Mouse (Mus musculus) testis, postnatal 10 days (tissue): Measurements from ENCODE around the gene Setd3.
"Not testable (repeated sequence)": the region's sequence is repeated elsewhere in the genome, so short reads cannot be mapped to it uniquely, and the experiment has no call there.

Experiments used
- DNase-seq: peaks from one replicate; pipeline ENCODE4 v3.0.0; 2021; ENCODE audit warnings: low spot score

The Setd3 gene

DNA sequence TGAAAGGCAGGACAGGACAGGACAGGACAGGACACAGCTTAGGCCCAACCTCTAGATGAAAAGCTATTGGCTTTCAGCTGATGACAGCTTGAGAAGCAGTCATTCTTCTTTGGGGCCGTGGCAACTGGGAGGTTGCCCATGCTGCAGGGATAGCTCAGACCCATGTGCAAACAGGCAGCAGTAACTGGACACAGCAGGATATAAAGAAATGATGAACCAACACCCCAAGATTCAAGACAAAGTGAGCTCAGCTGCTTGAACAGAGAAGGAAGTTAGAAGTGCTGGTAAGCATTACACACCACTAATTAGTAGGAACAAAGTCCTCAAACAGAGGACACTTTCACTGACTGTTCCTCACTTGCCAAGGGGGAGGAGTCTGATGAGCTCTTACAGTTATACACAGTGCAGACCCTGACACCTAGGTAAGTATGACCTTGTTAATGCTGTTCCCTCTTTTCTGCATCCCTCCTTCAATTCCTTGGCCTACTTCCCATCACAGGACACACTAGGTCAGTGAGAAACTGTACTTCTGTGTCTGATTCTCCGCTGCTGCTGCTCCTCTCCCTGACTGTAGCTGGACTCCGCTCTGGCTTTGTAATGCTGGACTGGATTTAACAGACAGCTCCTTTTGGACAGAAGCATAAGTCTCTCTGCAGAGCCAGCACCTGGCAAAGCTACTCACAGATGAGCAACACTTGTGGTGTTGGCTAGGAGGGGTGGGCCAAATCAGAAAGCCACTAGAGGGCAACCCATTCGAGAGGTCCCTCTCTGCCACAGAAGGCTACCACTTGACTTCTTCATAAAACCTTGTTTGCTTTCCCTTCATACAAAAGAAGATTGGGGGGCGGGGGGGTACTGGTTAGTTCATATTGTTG is 35.3 kb downstream of the Setd3 start:
- no peak for DNase-seq

DNA sequence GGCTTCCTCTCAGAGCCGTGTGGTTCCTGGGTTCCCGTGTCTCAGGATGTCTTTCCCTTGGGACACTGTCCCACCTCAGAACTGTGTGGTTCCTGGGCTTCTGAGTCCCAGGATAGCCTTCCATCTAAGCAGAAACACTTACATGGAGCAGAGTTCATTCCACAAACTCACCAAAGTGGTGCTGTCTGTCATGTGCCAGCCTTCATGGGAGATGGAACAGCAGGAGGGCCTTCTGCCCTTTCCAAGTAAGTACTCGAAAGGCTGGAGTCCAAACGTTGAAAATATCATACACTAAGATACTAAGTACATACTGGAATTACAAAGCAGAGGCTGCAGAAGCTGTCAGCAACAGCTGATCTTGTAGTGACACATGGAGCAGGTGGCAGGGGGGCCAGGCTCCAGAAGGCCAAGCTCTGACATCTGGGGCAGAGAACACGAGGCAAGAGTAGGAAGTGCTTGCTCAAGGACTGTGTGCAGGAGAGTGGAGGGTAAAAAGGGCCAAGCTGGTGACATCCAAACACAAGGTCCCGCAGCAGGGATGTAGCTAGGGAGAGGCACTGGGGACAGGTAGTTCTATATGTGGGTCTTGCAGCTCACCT is 43.4 kb downstream of the Setd3 start:
- DNase-seq, result no peak

DNA sequence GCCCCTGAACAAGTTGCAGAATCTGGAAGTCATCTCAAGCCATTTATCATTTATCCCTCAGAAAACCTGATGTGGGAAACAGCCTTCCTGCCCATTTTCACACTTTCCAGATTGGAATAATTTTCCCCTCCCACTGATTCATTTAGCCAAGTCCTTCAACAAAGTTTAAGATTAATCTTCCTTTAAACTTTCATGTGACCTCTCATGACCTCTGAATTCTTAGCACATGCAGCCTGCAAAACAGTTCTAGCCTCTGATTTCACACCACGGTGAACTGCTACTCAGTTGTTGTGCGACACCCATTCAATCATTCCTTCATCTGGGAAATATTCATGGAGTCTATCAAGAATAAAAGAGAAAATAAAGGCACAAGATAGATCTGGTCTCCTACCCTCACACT is 45.9 kb downstream of the Setd3 start:
- no peak for DNase-seq

DNA sequence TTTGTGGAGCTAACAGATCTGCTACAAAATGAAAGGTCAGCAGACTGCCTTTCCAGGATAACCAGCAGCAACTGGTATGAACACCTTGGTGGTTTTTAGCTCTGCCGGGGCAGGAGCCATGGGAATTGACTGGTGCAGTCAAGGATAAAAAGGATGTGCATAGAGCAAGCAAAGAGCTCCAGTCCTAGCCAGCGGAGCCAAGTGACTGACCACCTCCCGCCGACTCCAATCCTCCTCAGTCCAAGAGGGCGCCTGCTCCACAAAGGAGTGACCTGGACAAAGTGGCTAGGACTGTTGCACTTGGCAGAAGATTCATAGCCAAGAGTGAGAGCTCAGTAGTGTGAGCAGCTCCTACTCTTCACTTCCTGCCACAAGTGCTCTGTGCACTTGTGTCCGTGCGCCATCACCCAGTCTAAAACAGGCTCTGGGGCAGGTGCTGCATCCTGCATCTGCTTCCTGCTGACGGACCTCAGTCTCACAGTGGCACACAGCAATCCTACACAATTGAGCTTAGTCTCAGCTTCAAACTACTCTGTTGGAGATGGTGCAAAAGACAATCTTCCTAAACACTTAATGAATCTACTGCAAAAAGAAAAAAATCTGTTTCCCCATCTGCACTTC is 46.6 kb downstream of the Setd3 start:
- DNase-seq, result no peak

DNA sequence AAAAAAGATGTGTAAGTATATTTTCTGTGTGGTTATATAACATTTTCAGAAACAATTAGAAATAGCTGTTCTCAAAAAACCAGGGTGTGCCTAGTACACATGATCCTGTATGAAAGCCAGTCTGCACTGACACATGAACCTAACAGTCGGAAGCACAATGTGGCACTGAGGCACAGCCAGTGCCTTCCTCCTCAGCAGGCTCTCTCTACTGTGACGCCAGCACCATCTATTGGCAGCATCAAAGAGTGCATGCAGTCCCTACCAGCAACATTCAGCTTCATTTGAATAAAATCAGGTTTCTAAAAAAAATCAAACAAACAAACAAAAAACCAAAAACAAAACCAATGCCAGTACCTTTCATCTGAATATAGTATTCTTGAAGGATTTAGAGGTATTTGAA is 57.8 kb downstream of the Setd3 start:
- DNase-seq, result peak; percentile 60

DNA sequence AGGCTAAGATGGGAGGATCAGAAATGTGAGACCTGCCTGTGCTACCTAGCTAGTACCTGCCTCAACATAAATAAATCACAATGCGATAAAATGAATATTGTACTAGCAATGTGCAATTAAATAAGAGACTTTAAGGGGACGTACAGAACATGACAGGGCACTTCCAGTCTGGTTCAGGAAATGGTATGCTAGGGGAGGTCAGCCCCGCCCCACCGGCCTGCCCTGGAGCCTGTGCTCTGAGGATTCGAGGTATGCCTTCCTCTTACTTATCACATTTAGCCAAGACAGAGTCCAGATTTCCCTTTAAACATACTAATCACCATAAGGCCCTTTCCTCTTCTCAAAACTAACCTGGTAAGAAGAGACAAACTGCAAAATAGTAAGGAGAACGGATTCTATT is 58.7 kb downstream of the Setd3 start:
- DNase-seq, result no peak

DNA sequence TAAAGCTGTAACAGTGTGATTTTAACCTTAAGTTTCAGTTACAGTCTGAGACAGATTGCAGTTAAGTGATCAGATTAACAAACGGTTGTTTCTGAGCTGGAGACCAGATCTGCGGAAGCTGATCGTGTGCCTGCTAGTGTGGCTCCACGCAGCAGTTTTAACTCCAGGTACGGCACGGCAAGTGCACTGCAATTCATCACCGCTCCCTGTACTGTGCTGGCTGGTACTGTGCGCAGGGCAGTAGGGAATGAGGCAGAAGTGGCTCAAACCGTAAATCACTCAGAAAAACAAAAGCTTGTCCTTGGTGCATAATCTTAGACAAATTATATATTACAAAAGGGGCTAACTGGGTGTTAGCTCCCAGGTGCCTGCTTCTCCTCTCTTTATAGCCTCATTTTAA is 59.2 kb downstream of the Setd3 start:
- DNase-seq, result no peak

DNA sequence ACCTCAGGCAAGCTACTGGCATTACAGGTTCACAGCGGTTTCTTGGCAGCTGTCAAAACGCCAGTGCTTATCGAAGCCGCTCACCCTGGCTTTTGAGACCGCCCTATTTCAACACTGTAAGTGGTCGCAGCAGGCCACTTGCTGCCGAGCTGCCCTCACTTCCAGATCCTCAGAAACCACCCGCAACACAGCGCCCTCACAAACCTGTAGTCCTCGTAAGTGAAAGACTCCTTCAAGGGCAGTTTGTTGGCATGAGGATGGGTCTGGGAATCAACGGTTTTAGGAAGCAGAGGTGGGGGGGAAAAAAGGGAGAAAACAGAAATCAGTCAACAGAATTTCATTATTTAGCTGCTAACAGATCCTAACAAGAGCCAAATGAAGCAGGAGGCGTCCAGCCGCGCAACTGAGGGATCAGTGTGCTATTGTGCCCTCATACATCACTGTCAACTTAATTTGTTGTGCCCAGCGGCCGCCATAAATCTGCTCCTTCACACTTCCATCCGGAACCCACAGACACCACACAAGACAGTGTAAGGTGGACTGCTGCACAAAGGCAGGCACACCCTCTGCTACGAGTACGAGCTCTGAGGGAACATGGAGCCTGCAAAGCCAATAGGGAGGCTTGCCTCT is 60.1 kb downstream of the Setd3 start:
- DNase-seq, result no peak

DNA sequence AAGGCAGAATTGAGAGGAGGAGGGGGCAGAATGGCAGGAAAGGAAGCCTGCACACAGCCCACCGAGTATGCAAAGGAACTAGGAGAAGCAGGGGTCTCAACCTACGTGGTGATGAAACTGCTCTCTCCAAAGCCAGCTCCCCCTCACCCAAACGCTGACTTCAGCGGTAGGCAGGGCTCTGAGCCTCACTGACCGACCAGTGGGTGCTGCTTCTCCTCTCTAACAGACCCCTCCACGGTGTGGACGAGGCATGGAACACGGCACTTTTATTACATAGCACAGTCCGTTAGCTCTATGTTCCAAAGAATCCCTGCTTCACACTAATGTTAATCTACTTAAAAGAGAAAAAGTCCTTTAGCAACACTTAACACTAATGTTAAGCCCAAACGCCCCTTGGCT is 60.6 kb downstream of the Setd3 start:
- DNase-seq, result no peak

DNA sequence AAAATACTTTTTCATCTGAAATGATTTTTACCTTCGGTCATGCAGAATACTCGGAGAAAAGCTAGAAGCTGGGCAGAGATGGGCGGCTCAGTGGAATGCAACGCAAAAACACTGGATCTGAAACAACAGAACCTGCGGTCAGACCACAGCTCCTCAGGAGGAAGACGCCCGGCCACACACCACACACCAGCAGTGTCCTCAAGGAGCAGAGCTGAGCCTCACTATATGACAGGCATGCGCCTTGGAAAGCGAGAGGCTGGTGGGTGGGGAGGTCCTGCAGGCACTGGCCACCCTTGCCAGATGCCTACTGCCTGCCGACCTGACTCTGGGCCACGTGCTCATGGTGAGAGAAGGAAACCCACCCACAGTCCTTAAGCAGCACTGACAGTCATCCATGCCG is 67.9 kb downstream of the Setd3 start:
- peak; percentile 41 for DNase-seq

DNA sequence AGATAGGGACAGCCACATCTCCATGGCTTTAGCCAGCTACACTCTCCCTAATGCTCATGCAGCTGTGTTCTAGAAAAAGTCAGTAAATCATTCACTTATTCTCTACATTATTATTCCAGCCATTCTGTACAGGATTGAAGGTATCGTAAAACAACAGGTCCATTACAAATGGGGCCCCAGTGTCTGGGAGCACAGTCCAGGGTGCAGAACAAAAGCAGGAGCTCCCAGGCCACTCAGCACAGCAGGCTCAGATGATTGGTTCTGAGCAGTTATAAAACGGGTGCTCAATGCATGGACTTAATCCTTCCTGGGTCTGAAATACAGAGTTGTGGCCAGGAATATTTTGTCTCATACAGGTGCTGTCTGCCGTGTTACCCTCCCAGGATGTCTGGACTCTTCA is 68.4 kb downstream of the Setd3 start:
- DNase-seq, result no peak

DNA sequence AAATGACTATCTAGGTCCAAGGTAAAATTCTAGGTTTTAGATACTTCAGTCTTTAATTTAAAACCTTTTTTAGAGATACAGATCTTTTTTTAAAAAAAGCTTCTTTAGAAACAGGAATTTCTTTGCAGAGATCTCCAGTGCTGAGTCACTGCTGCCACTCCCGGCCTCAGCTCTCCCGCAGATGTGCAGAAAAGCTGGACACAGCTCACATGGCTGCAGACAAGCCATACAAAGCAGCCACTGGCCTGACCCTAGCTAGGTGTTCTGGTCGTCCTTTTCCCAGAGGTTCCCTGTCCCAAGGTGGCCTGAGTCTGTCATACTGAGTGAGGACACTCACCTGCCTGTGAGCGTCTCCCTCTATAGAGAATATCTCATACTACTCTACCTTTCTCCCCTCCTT is 69.4 kb downstream of the Setd3 start:
- no peak for DNase-seq

DNA sequence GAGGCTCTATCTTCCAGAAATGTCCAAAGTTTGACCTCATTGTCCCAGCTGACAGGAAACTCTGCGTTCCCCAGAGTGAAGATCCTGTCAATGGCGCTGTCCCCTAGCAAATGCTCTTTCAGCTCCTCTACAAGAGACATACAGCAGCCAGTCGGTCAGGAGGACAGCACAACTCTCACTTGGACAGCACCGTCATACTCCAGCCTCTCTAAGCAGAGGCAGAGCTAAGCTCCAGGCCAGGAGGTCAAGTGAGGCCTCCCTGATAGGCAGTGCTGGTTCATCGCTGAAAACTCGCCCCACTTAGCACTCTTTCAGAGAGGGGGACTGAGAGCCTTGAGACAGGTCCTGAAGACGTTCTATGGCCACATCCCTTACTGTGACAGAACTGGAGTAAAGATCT is 70.5 kb downstream of the Setd3 start:
- not testable (repeated sequence) for DNase-seq

DNA sequence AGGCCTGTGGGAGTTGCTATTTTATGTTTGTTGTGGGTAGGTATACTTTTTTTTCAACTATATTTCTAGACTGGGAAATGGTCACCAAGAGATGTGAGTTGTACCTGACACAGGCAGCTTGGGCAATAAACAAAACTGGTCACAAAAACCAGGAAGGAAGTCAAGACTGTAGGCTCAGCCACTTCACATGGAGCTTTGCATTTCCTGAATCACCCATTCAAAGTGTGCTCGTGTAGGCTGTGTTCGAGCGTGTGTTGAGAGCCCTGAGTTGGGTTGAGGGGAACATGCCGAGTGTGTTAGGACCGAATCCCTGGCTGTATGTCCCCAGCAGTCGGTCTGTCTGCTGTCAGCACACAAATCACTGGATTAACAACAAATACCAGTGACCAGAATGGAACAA is 75.8 kb downstream of the Setd3 start:
- no peak for DNase-seq

DNA sequence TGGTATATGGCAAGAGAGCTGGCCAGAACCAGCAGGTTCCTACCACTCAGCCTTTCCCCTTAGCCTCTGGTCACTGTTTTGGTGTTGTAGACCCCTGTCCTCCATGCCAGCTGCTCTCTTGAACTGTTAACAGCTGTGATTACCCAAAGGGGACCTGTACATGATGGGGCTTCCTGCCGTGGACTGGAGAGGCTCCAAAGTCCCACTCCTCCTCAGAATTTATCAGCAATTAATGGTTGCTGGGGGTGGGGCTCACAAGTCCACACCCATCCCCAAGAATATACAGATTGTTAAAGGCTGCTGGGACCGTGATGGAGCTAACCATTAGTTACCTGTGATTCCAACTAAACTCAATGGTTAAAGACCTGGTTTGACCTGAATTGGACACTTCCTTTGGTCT is 77.0 kb downstream of the Setd3 start:
- DNase-seq, result no peak

DNA sequence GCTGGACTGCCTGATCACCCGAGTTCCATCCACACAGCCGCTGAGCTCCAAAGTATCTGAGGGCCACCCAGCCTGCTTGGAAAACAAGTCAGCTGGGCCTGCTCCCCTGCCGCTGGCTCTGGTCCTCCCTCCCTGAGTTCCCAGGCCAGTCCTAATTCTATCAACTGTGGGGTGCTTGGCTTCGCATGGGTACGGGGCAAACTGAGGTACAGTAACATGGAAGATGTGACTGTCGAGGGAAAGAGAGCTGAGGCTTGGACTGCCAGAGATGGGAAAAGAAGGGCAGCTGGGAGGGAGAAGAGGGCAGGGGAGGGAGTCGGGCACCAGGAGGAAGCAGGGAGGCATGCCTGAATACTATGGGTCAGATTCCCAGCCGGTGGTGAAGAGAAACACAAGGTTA is 78.9 kb downstream of the Setd3 start:
- no peak for DNase-seq

DNA sequence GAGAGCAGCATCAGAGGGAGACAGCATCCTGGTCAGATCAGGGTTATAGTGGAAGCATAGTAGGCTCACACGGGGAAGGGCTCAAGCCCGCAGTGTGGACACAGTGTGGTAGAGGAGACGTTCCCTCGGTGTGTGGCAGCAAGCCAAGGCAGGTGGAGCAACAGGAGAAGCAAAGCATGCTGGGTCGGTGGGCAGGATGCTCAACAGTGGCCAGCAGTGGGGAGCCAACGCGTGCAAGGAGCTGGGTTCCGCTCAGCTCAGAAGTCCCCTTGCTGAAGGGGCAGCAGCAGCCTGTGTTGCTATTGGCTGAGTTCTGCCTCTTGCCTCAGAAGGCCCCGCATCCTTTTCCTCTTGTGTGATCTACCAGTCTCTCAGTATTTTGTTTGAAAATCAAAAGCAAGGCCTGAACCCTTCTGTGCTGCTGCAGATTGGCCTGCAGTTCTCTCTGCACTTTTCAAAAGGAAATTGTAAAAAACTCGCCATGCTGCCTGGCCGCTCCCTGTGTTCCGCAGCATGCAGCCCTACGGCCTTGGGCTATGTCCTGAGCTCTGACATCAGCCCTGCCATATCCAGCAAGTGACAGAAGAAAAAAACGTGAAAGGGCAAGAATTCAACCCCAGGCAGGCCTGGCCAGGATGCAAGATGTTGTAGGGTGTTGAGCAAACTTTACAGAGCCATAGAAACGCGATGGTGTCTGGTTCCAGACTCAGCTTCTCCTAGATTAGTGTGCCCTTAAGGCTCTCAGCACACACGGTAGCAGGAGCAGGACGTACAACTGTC is 80.7 kb downstream of the Setd3 start:
- no peak for DNase-seq

DNA sequence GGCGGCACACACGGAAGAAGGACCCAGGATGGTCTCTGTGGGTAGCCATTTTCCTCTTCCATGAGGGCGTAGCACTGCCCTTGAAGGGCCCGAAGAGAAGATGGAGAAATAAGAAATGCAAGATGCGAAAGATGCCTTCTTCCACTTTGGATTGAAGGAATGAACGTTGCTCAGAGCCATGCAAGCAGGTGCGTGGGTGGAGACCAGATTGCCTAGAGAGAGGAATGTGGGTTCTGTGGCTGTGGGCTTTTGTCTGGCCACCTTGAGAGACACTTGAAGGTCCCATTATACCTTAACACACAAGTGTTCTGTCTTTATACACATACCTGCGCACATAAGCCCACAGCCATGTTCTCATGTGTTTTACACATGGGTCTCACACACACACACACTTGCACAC is 81.5 kb downstream of the Setd3 start:
- no peak for DNase-seq

DNA sequence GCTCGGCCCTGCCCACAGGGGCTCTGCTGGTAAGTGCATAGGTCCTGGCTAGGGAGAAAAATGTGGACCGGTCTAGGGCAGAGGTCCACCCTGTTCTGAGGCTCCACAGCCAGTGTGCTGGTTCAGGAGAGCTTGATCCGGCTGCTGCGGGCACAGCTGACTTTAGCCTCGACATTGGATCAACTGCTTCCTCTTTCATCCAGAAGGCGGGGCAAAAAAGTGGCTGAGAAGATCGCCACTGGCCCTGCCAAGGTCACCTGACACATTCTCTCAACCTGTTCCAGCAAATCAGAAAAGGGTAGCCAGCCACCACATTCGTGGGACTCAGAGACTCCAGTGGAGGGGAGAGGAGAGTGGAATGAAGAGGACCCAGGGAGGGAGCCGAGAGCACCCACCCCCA is 90.9 kb downstream of the Setd3 start:
- DNase-seq, result no peak

DNA sequence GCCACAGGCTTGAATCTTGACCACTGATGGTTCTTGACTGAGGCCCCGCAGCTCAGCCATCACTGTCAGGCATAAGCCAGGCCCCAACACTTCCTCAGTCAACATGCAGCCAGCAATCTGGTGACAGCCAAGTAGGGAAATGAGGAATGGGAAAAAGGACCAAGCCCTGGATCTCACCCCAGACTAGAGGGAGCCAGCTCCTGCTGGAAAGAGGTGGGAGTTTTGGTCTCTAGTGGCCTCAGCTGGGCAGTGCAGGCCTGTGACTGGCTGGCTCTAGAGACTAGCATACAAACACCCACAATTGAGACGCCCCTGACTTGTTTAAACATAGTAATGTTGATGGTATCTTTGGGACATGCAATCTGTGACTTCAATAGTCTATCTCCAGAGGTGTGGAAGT is 91.6 kb downstream of the Setd3 start:
- DNase-seq, result no peak

DNA sequence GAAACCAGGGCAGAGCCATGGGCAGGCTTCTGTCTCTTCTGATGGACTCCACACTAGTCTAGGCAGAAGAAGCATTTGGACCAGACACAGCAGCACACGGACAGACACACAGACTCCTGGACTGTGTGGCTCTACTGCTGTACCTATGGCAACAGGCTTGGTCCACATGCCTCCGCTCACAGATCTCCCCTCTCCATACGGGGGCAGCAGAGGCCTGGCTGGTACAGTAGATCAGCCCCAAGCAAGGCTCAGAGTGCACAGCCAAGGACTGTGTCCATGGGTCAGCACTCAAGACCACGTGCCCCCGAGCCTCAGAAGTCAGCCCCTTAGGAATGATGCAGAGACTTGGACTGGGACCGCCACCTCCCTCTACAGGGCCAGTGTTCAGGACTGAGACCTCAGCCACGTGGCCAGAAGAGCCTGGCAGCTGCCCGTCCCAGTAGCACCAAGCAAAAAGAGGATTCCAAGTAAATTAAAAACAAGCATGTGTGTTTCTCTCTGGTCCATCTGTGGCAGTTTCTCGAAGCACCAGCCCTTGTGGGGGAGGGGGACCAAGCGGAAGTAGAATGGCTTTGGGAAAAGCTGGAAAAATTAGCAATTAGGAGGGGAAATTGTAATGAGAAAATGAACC is 100.9 kb downstream of the Setd3 start:
- no peak for DNase-seq

DNA sequence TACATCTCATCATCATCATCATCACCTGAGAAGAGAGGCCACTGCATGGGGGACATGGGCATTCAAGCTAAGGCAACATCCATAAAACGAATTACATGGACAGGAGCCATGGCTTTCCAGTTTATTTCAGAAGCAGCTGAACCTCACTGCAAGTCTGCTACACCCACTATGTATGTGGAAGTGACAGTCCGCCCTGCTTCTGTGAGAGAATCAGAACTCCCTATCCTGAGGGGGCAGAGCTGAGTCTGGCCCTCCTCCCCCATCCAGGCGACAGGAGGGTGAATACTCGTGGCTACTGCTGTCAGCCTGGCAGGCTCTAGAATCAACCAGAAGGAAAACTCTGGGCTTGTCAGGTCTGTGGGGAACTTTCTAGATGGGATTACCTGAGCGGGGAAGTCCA is 106.2 kb downstream of the Setd3 start:
- DNase-seq, result no peak
